Mouse (Mus musculus) spleen, postnatal 36 days (tissue): ENCODE data around the gene Olfr464.

Experiments used
- DNase-seq, 2 experiments: peaks; one replicate each; pipeline ENCODE4 v3.0.0; 2022; ENCODE audit warnings: low spot score in 2 of 2, mixed read lengths in 1 of 2

The Olfr464 gene

DNA sequence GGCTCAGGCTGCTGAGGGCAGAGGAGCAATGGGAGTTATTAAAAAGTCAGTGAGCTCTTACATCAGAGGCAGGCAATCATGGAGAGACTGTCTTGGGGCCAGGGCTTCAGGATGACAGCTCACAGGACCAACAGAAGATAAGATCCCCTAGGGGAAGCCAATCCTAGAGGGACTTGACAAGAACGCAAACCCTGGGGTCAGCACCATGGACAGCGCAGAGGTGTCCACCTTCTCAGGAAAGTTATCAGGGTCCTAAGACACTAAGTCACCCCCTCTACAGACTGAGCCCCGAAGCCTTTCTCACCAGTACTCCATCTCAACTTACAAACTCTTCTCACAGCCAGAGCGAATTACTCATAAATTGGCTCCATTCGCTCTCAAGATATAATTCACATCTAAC is at the start of gene Olfr464:
Olfr464 (minus strand) TSS at position 2 of the 400 bp plus-strand sequence.
- no peak for DNase-seq

DNA sequence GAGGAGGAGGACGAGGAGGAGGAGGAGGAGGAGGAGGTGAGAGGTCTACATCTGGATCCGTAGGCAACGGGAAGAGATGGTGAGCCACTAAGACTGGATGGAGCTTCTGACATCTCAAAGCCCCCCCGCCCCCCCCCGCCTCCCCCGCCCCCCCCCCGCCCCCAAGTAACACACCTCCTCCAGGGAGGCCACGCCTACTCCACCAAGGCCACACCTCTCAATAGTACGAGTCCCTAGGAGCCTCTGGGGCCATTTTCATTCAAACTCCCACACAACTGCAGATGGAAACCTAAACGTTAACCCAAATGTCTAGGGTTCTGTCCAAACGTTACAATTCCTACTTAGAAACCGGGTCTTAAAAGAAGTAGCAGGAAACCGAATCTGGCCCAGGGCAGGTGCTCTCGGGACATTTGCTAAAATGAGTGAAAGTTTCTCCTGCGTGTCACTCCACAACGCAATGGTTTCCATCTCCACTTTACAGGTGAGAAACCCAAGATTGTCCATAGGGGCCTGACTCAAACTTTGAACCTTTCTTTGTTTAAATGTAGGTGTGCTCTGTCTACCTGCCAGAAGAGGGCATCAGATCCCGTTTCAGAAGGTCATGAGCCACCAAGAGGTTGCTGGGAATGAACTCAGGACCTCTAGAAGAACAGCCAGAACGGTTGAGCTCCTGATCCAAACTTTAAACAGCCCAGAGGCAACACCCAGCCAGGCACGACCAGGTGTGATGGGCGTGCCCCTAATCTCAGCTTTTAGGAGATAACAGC is 47.8 kb upstream of the Olfr464 start:
- peak in 1 of 2 experiments; percentile 29 for DNase-seq

DNA sequence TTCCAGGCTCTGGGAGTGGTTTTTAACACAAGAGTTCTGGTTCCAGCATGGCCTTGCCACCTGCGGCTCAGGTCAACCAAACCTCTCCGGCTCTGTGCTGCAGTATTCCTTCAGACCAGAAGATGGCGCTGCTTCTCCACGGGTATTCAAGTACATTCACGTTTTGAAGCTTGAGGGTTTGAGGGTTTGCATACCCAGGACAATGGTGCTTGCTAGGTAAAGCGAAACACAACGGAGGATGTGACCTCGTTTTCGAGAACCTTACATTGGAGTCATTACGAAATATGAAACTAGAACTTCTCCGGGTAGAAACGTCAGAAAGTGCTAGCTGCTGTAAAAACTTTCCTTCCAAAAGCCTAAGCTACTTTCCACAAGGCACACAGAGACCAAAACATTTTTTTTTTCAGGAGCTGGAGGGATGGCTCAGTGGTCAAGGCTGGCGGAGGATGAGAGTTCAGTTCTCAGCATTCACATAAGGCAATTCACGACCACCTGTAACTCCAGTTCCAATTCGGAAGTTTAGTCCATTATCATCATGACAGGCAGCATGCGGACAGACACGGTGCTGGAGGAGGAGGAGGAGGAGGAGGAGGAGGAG is 47.0 kb upstream of the Olfr464 start:
- peak; percentile 79 to 86 for DNase-seq

DNA sequence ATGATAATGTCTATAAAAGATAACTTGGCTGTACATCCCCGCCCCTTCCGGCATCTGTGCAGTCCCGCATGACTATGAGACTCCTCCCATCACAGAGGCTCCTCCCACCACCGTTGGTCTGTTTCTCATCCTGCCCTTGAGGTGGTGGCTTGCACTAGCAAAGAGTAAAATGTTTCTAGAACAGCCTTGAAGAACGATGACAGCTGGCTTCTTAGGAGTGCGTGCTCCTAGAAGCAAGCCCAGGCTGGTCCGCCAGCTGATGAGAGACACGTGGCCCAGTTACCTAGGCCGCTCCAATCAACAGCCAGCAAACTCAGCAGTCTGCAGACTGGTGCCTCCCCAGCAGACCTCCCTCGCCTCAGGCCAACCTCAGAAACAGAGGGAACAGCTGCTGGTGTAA is 45.4 kb upstream of the Olfr464 start:
- peak in 1 of 2 experiments; percentile 18 for DNase-seq

DNA sequence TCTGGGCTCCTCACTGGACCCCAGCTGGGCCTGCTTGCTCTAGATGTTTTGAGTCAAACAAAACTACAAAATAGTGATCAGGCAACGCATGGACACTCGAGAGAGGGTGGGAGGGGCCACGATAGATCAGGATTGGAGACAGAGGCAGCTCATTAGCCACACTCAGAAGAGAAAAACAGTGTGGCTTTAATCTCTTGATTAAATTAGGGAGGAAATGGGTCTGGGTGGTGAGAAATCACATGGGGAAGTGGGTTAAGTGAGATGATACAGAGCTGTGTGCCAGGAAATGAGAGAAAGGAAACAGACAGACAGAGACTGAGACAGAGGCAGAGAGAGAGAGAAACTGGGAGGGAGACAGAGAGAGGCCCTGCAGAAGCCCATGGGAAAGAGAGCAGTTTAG is 44.5 kb upstream of the Olfr464 start:
- no peak for DNase-seq

DNA sequence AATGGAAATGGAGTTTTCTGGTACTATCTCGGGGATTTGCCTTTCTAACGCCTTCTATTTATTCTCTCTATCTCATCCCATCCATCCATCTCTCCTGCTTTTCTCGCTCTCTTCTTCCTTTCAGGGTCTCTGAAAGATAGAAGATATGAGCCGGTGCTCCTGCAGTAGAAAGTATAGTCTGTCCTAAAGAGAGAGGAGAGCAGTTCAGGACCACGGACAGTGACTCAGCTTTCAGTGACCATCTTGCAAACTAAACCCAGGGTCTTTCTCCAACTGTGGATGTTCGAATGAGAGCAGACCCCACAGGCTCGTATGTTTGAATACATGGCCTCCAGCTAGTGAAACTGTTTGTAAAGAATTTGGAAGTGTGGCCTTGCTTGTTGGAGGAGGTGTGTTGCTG is 36.3 kb upstream of the Olfr464 start:
- no peak for DNase-seq

DNA sequence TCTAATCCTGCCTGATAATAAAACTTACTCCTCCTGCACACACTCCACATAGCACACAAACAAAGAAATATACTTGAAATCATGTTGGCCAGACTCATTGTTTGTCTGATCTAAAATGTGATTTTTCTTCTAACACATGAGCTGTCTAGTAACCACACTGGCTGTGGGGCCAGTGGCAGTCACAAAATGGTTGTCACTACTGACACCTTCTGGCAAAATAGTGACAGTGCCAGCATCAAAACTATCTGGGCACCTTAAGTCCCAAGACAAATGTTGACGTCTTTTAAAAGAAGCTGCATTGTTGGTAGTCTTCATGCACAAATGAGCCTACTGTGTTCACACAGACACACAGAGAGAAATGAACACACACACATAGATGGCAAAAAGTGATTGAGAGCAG is 34.4 kb upstream of the Olfr464 start:
- no peak for DNase-seq

DNA sequence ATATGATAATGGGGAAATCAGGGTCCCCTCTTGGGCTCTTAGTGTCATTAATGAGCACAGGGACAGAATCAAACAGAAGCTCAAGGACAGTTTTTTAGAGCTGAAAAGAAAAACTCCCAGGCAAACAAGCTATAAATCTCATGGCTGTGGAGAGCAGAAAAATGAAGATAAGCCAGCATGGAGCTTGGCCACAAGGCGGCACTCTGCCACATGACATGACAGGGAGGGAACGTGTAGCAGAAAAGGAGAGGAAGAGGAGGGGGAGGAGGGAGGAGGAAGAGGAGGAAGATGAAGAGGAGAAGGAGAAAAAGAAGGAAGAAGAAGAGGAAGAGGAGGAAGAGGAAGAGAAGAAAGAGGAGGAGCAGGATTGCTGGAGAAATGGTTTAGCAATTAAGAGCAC is 29.2 kb upstream of the Olfr464 start:
- no peak for DNase-seq

DNA sequence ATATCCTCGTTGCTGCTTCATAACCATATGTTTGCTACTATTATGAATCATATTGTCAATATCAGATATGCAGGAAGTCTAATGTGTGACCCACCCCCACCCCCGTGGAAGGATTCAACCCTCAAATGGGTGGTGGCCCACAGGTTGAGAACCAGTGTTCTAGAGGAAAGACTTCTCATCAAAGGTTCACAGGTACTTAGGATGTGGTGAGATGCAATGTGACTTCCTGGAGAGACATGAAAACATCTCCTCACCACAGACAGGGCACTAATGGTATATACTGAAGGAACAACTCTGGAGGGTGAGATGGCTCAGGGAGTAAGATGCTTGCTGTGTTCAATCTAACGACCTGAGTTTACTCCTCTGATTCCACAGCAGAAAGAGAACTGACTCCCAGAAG is 14.7 kb upstream of the Olfr464 start:
- peak; percentile 33 to 39 for DNase-seq

DNA sequence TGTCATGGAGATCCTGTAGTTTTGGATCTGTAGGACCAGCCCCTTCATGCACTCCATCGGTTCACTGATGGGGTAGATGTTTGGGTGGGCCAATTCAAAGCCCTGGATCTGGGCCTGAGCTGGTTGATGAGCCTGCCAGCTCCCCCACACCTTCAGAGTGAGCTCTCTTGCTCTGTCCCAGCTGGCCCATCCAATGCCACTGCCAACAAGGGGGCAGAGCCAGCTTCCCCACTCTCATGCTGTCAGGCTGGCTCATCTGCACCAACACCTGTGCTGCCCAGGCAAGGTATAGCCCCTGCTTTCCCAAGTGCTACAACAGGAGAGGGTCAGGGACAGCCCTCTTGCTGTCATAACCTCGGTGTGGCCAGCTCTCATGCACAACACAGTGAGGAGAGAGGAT is 13.0 kb upstream of the Olfr464 start:
- no peak for DNase-seq

DNA sequence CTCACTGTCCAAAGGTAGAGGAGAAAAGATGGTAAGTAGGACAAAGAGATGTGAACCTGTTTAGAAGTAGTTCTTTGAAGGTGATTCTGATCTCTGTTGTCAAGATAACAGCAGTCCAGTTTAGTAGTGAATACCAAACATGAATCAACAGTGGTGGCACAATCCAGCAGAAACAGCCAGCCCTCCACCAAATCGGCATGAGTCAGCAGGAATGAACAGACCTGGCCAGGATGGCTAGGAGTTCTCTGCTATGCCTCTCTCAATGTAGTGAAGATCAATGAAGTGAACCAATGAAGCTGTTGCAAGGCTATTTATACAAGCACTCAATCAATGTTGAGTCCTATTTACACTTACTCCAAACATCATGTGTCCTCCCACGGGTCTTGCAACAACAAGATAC is 9.6 kb upstream of the Olfr464 start:
- DNase-seq: no peak

DNA sequence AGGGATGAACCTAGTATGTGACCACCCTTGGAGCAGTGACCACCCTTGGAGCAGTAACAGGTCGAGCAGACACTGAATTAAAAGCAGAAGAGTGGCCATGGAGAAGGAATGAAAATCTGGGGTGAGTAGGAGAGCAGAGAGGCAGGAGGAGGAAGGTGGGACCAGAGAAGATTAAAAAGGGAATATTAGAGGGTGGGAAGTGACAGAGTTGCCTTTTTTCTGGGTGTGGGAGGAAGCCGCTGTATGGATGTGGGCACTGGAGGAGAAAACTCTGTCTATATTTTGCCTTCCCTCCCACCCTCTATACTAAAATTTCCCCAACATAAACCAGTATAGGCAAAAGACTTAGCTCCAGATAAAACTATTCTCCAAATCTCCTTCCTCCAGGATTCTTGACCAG is 466 bp downstream of the Olfr464 start:
- no peak for DNase-seq

DNA sequence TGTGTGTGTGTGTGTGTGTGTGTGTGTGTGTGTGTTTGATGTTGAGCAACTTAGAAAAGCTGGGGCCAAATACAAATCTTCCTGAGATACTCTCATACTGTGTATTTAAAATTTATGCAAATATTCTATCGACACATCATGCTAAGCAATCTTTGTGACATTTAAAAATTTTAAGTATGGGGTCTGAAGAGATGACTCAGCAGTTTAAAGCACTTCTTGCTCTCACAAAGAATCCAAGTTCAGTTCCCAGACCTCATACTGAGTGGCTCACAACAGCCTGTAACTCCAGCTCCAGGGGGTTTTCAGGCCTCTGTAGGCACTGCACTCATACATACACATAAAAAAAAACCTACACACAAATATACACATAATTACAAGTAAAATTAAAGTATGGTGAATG is 4.8 kb downstream of the Olfr464 start:
- no peak for DNase-seq

DNA sequence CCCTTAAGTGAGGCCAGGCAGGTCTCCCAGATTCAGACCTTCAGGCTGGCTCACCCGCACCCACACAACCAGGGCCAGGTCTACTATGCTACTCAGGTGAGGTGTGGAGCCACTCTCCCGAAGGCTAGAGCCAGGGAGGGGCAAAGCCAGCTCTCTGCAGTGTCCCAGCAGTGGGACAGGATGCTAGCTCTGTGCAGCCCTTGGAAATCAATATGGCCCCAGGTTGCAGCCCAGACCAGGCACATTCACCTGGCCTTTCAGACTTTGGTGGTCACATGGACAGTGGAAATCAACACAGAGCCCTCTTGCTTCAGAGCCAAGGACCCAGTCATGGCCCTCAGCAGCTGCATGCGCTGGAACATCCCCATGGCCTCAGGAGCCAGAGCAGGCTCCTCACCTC is 16.4 kb downstream of the Olfr464 start:
- no peak for DNase-seq

DNA sequence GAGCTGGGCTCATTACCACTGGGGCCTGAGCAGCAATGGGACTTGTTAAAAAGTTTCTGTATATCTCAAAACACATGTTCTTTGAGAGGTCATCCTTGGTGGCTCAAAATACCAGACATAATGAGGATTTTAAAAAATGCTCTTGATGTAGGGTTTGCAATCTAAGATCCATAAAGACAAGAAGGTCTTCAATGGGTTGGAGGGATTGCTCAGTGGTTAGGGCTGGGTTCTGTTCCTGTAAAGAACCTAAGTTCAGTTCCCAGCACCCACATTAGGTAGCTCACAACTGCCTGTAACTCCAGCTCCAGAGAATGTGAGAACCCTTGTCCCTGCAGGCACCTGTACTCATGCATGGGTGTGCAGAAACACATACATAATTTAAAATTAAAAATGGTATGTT is 23.5 kb downstream of the Olfr464 start, which contains the start of gene Olfr463:
Olfr463 (minus strand) TSS at position 101 of the 400 bp plus-strand sequence.
- DNase-seq: no peak

DNA sequence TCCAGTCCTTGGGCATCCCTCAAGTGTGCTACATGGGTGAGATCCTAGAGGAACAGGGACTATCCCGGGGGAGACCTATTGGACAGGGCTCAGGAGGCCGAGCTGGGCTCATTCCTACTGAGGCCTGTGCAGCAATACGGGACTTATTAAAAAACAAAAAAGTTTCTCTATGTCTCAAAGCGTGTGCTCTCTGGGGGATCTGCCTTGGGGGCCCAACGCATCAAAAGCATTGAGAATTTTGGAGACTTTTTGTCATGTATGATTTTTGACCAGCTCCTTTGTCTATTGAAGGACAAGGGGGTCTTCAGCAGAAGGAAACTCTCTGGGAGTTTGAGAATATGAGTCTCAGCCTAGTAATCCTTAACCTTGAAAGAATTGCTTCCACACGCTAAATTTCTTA is 28.6 kb downstream of the Olfr464 start, which contains the start of gene Olfr462:
Olfr462 (minus strand) TSS at position 101 of the 400 bp plus-strand sequence.
- DNase-seq: no peak

DNA sequence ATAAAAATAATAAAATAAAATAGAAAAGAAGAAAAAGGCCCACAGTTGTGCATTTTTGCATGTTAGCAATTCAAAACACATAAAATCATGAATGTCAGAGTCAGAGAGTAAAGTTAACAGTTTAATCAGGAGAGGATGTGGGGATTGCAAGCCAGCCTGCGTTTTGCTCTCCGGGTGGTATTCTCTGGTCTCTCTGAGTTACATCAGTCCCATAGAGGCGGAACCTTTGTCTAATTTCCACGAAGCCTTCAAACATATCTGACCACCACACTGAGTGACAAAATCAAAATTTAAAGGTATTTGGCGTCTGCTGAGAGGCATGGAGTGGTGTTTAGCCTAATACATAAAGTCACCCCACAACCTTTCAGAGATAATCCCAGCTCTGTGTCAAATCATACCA is 35.9 kb downstream of the Olfr464 start:
- no peak for DNase-seq

DNA sequence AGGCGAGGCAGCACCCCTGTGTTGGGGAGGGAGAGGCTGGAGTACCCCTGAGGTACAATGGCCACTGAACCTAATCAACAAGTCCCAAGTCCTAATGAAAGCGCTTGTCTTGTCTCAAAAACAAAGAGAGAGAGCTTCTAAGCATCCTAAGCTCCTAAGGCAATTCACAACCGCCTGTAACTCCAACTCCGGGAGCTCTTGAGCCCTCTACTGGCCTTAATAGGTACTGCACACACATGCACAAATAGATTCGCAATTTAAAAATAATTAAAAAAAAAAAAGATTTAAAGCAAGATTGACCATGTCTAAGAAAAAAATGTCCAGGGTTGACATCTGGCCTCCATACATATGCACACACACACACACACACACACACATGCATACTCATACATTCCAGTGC is 37.3 kb downstream of the Olfr464 start:
- no peak for DNase-seq

DNA sequence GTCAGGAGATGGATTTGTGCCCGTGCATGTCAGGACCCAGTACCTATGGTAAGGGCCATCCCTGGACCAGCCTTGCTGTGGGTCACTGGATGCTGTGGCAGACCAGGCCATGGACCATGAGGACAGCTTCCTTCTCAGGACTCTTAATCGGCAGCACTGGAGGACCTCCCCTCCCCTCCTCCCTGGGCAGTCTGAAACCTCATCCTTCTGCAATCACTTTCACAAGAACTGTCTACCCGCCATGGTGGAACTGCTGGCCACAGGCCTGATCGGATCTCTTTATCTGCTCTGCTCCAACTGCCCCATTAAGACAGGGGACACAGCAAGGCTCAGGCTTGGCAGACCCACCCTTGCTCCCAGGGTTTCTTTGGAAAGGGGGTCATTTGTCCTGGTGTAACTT is 39.1 kb downstream of the Olfr464 start:
- DNase-seq: no peak

DNA sequence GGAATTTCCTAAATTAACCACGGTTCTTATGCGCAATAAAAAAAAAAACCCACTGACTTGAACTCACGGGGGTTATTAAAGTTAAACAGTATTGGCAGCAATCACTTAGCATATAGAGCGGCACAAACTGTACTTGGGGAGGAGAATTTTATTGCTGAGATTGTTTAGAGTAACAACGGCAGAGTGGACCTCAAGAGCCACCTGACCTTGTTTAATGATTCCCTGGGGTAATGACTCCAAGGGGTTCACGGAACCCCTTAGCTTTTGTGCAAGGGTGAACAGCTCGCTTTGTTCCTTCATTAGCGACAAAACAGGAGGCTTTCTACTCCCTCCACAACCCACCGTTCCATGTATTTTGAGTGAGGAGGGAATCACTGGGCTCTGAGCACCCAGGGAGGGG is 40.9 kb downstream of the Olfr464 start:
- no peak for DNase-seq

DNA sequence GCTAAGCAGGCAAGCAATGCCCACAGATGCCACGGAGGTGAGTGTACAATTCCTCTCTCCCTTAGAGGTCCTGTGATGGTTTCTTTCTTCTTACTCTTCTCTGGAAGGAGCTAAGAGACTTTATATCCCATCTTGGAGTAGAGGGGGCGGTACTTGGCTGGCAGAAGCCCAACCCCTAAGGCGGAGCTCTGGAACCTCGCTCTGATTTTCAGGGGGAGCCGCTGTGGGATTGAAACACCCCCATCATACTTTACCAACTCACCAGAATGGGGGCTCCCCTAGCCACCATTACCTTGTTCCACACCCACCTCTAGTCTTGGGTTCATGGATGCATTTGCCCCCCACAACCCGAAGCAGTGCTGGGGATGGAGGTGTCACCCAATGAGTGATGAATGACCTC is 45.3 kb downstream of the Olfr464 start, which contains the start of gene Epx:
Epx (minus strand) TSS at position 101 of the 400 bp plus-strand sequence.
- no peak for DNase-seq

DNA sequence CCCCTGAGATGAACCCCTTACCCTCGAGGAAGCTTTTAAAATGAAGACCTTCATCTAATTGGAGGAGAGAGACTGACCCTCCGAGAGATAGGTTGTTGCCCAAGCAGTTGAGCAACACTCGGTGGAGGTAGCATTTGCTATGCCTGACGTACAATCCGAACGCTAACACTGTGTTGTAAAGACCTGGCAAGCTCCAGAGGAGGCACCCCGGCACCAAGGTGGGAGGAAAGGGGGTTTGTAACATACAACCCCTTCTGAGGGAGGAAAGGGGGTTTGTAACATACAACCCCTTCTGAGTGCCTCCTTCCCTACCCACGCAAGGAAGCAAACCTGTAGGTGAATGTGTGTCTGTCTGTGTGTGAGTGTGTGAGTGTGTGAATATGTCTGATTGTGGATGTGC is 49.0 kb downstream of the Olfr464 start:
- DNase-seq: no peak

DNA sequence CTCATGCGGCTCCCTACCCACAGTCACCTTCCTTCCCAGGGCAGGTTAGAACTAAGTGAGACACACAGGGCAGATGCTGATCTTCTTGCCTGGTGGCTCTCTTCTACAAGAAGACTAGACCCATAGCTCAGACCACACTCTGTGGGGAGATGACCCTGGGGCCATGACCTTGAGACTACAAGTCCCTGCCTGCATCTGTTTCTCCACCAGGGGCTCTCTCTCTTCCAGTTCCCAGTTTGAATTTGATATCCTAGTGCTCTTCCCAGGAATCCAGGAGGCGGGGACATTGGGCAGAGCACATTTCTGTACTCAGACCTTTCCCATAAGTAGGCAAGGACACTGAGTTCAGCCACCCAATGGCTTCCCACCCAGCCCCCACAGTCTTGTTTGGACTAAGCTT is 50.7 kb downstream of the Olfr464 start:
- DNase-seq: no peak
